Mouse (Mus musculus): Measurements from ENCODE around the gene Rpn1. TPM values are rescaled to one million over a fixed set of nuclear protein-coding genes. Genes with fewer than 3 reads are reported as not detected.

Rpn1 gene
- 273 and 275 TPM in 2 replicates for polyA plus RNA-seq (2015; fragmentation: Nextera tagmentation; extraction: Ambion mirVana)

- H3K9me3 ChIP-seq (ENCODE audit: control insufficient read depth, low read length): no peaks in the 10 kb centered on the region
- H3K4me3 ChIP-seq (replicated peaks; ENCODE audit: low read length): peak within 1 kb of the TSS; percentile 74
- peak within 1 kb of the TSS; percentile 61 for H3K27ac ChIP-seq (ENCODE audit: low read length)
- peaks cover 25% of the 10 kb centered on the region for H3K4me1 ChIP-seq (replicated peaks; ENCODE audit: control insufficient read depth, insufficient read depth, low read length)
- WGBS: under 1% methylated on average over 71 of the region's 71 CpGs
- H3K36me3 ChIP-seq (ENCODE audit: control insufficient read depth, insufficient read depth): no peaks in the 10 kb centered on the region
- peak within 1 kb of the TSS; percentile 92 for H3K4me2 ChIP-seq (ENCODE audit: low read length)
- no peaks in the 10 kb centered on the region for H3K27me3 ChIP-seq (replicated peaks; ENCODE audit: control insufficient read depth, insufficient read depth, low read length)
- H3K9ac ChIP-seq (replicated peaks; ENCODE audit: low read depth, low read length): peak within 1 kb of the TSS; percentile 86
- peak; percentile 99 for ATAC-seq
These were observed at the start of gene Rpn1 for GRCm38 (mm10) chr6:88084278-88085151. Gene Rpn1, plus strand, starts transcription at chr6:88084482.

GRCm38 (mm10) chr6:88037471-88038045 is 46.7 kb upstream of the Rpn1 start:
- H3K4me1 ChIP-seq (replicated peaks; ENCODE audit: control insufficient read depth, insufficient read depth, low read length): peaks cover 9% of the 10 kb centered on the region
- ATAC-seq: no peak
- no peak overlapping the region for H3K4me2 ChIP-seq (ENCODE audit: low read length)
- no peak overlapping the region for H3K4me3 ChIP-seq (replicated peaks; ENCODE audit: low read length)
- H3K9ac ChIP-seq (replicated peaks; ENCODE audit: low read depth, low read length): no peak overlapping the region
- no peaks in the 10 kb centered on the region for H3K36me3 ChIP-seq (ENCODE audit: control insufficient read depth, insufficient read depth)
- H3K27ac ChIP-seq (ENCODE audit: low read length): no peak overlapping the region
- no peaks in the 10 kb centered on the region for H3K9me3 ChIP-seq (ENCODE audit: control insufficient read depth, low read length)
- WGBS: 69% methylated on average over 4 of the region's 4 CpGs
- no peaks in the 10 kb centered on the region for H3K27me3 ChIP-seq (replicated peaks; ENCODE audit: control insufficient read depth, insufficient read depth, low read length)

- H3K36me3 ChIP-seq (ENCODE audit: control insufficient read depth, insufficient read depth): no peaks in the 10 kb centered on the region
- peaks cover 27% of the 10 kb centered on the region for H3K4me1 ChIP-seq (replicated peaks; ENCODE audit: control insufficient read depth, insufficient read depth, low read length)
- no peak overlapping the region for H3K9ac ChIP-seq (replicated peaks; ENCODE audit: low read depth, low read length)
- H3K4me2 ChIP-seq (ENCODE audit: low read length): no peak overlapping the region
- H3K27me3 ChIP-seq (replicated peaks; ENCODE audit: control insufficient read depth, insufficient read depth, low read length): no peaks in the 10 kb centered on the region
- 99% methylated on average over 4 of the region's 4 CpGs for whole genome bisulfite sequencing
- H3K4me3 ChIP-seq (replicated peaks; ENCODE audit: low read length): no peak overlapping the region
- no peaks in the 10 kb centered on the region for H3K9me3 ChIP-seq (ENCODE audit: control insufficient read depth, low read length)
- no peak for ATAC-seq
- no peak overlapping the region for H3K27ac ChIP-seq (ENCODE audit: low read length)
These were observed 44.9 kb upstream of the Rpn1 start for GRCm38 (mm10) chr6:88039426-88039825.

- no peak for ATAC-seq
- H3K27me3 ChIP-seq (replicated peaks; ENCODE audit: control insufficient read depth, insufficient read depth, low read length): no peaks in the 10 kb centered on the region
- H3K36me3 ChIP-seq (ENCODE audit: control insufficient read depth, insufficient read depth): no peaks in the 10 kb centered on the region
- peaks cover 27% of the 10 kb centered on the region for H3K4me1 ChIP-seq (replicated peaks; ENCODE audit: control insufficient read depth, insufficient read depth, low read length)
- WGBS: 67% methylated on average over 4 of the region's 4 CpGs
- H3K27ac ChIP-seq (ENCODE audit: low read length): no peak overlapping the region
- no peak overlapping the region for H3K9ac ChIP-seq (replicated peaks; ENCODE audit: low read depth, low read length)
- no peak overlapping the region for H3K4me3 ChIP-seq (replicated peaks; ENCODE audit: low read length)
- no peaks in the 10 kb centered on the region for H3K9me3 ChIP-seq (ENCODE audit: control insufficient read depth, low read length)
- no peak overlapping the region for H3K4me2 ChIP-seq (ENCODE audit: low read length)
These were observed 43.1 kb upstream of the Rpn1 start for GRCm38 (mm10) chr6:88041221-88041620.

GRCm38 (mm10) chr6:88042336-88042735 is 41.9 kb upstream of the Rpn1 start:
- Histone ChIP-seq H3K27ac (ENCODE audit: low read length) (no peak overlapping the region), H3K9ac (replicated peaks; ENCODE audit: low read depth, low read length) (no peak overlapping the region), H3K9me3 (ENCODE audit: control insufficient read depth, low read length) (no peaks in the 10 kb centered on the region), H3K4me1 (replicated peaks; ENCODE audit: control insufficient read depth, insufficient read depth, low read length) (peaks cover 27% of the 10 kb centered on the region), H3K4me3 (replicated peaks; ENCODE audit: low read length) (no peak overlapping the region), H3K36me3 (ENCODE audit: control insufficient read depth, insufficient read depth) (no peaks in the 10 kb centered on the region), H3K4me2 (ENCODE audit: low read length) (no peak overlapping the region), H3K27me3 (replicated peaks; ENCODE audit: control insufficient read depth, insufficient read depth, low read length) (0 out of 2 replicates have a peak, but pooled peaks cover 2% of the 10 kb centered on the region)
- no peak for ATAC-seq
- WGBS: 93% methylated on average over 3 of the region's 3 CpGs

GRCm38 (mm10) chr6:88044234-88044576 is 40.1 kb upstream of the Rpn1 start:
- Histone ChIP-seq H3K4me2 (ENCODE audit: low read length) (peak overlapping the region; percentile 73), H3K9ac (replicated peaks; ENCODE audit: low read depth, low read length) (peak overlapping the region; percentile 91), H3K4me1 (replicated peaks; ENCODE audit: control insufficient read depth, insufficient read depth, low read length) (peaks cover 27% of the 10 kb centered on the region), H3K27ac (ENCODE audit: low read length) (no peak overlapping the region), H3K36me3 (ENCODE audit: control insufficient read depth, insufficient read depth) (no peaks in the 10 kb centered on the region), H3K9me3 (ENCODE audit: control insufficient read depth, low read length) (no peaks in the 10 kb centered on the region), H3K4me3 (replicated peaks; ENCODE audit: low read length) (peak overlapping the region; percentile 85), H3K27me3 (replicated peaks; ENCODE audit: control insufficient read depth, insufficient read depth, low read length) (0 out of 2 replicates have a peak, but pooled peaks cover 7% of the 10 kb centered on the region)
- no peak for ATAC-seq
- 4% methylated on average over 3 of the region's 3 CpGs for WGBS

GRCm38 (mm10) chr6:88044577-88045405 is 39.5 kb upstream of the Rpn1 start, which contains the start of gene Rab7:
Gene Rab7, minus strand, starts transcription at chr6:88045270.
- WGBS: under 1% methylated on average over 67 of the region's 82 CpGs
- Histone ChIP-seq H3K27me3 (replicated peaks; ENCODE audit: control insufficient read depth, insufficient read depth, low read length) (0 out of 2 replicates have a peak, but pooled peaks cover 7% of the 10 kb centered on the region), H3K27ac (ENCODE audit: low read length) (peak within 1 kb of the TSS; percentile 52), H3K4me3 (replicated peaks; ENCODE audit: low read length) (peak within 1 kb of the TSS; percentile 85), H3K36me3 (ENCODE audit: control insufficient read depth, insufficient read depth) (no peaks in the 10 kb centered on the region), H3K9me3 (ENCODE audit: control insufficient read depth, low read length) (no peaks in the 10 kb centered on the region), H3K4me1 (replicated peaks; ENCODE audit: control insufficient read depth, insufficient read depth, low read length) (peaks cover 27% of the 10 kb centered on the region), H3K9ac (replicated peaks; ENCODE audit: low read depth, low read length) (peak within 1 kb of the TSS; percentile 91), H3K4me2 (ENCODE audit: low read length) (peak within 1 kb of the TSS; percentile 73)
- peak; percentile 100 for ATAC-seq

- H3K4me3 ChIP-seq (replicated peaks; ENCODE audit: low read length): peak overlapping the region; percentile 85
- H3K9ac ChIP-seq (replicated peaks; ENCODE audit: low read depth, low read length): no peak overlapping the region
- no peaks in the 10 kb centered on the region for H3K36me3 ChIP-seq (ENCODE audit: control insufficient read depth, insufficient read depth)
- no peaks in the 10 kb centered on the region for H3K9me3 ChIP-seq (ENCODE audit: control insufficient read depth, low read length)
- H3K27me3 ChIP-seq (replicated peaks; ENCODE audit: control insufficient read depth, insufficient read depth, low read length): 0 out of 2 replicates have a peak, but pooled peaks cover 7% of the 10 kb centered on the region
- peaks cover 27% of the 10 kb centered on the region for H3K4me1 ChIP-seq (replicated peaks; ENCODE audit: control insufficient read depth, insufficient read depth, low read length)
- ATAC-seq: no peak
- WGBS: 37% methylated on average over 3 of the region's 3 CpGs
- peak overlapping the region; percentile 39; the same call in 1 of the 2 replicates for H3K27ac ChIP-seq (ENCODE audit: low read length)
- H3K4me2 ChIP-seq (ENCODE audit: low read length): peak overlapping the region; percentile 46
These were observed 38.9 kb upstream of the Rpn1 start for GRCm38 (mm10) chr6:88045406-88045766.

GRCm38 (mm10) chr6:88047853-88048252 is 36.4 kb upstream of the Rpn1 start:
- Histone ChIP-seq H3K4me2 (ENCODE audit: low read length) (no peak overlapping the region), H3K9me3 (ENCODE audit: control insufficient read depth, low read length) (no peaks in the 10 kb centered on the region), H3K27ac (ENCODE audit: low read length) (no peak overlapping the region), H3K9ac (replicated peaks; ENCODE audit: low read depth, low read length) (no peak overlapping the region), H3K4me3 (replicated peaks; ENCODE audit: low read length) (no peak overlapping the region), H3K27me3 (replicated peaks; ENCODE audit: control insufficient read depth, insufficient read depth, low read length) (0 out of 2 replicates have a peak, but pooled peaks cover 7% of the 10 kb centered on the region), H3K4me1 (replicated peaks; ENCODE audit: control insufficient read depth, insufficient read depth, low read length) (peaks cover 14% of the 10 kb centered on the region), H3K36me3 (ENCODE audit: control insufficient read depth, insufficient read depth) (no peaks in the 10 kb centered on the region)
- 85% methylated on average over 5 of the region's 5 CpGs for WGBS
- ATAC-seq: no peak
